ENCODE assay signal across 21 mouse cellular contexts in the genomic region with DNA sequence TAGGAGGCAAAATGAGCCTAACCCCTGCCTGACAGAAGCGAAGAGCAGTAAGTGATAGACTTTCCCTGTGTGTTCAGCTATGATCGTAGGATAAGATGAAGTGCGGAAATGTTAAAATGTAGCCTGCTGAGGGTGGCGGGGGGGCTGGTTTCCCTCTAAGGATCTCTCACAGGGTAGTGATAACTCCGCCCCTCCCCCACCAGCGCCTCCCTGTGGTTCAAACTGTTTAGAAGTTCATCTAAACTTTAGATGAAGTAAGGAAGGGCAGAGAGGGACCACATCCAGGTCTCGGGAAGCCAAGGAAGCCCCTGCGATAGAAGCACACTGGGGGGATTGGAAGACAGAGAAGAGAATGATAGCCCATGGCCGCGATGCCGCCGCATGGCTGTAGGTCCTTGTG.
A peak's percentile ranks its signal among the peaks of the same experiment; 100 is the strongest.
DNase-seq lines count a peak whose midpoint lies in the region; ATAC-seq and TF ChIP-seq lines count a peak whose summit lies in the region.
"Had no signal": no experiment of that assay in that cellular context is flagged by ENCODE, and none has a peak within 500 bp of the region (broad histone marks: within the 10 kb centered on the region; RNA-seq: fewer than 3 reads in every experiment).

No protein-coding gene starts in this region.

- H3K9me3 ChIP-seq in lung, postnatal 0 days (ENCODE audit: low read length): no peaks in the 10 kb centered on the region
- H3K9me3 ChIP-seq: forebrain, embryonic 13.5 days; G1E; heart, embryonic 15.5 days; hindbrain, embryonic 10.5 days; limb, embryonic 13.5 days had no signal

- no peaks in the 10 kb centered on the region for H3K27me3 ChIP-seq in lung, postnatal 0 days (replicated peaks; ENCODE audit: insufficient read depth, low read length)
- H3K27me3 ChIP-seq: forebrain, embryonic 13.5 days; heart, embryonic 15.5 days; limb, embryonic 13.5 days had no signal

- H3K9ac ChIP-seq in lung, postnatal 0 days (replicated peaks; ENCODE audit: low read depth): no peak overlapping the region
- H3K9ac ChIP-seq: forebrain, embryonic 13.5 days; heart, embryonic 15.5 days; limb, embryonic 13.5 days; liver, embryonic 14.5 days had no signal

- DNase-seq in heart, postnatal 4 days: peak; percentile 21
- no peak for DNase-seq in heart, postnatal 14 days
- no peak for DNase-seq in lung, postnatal 0 days (ENCODE audit: low spot score)
- DNase-seq in lung, postnatal 25 days (ENCODE audit: low spot score): no peak
- peak; percentile 13 to 46 for DNase-seq in B cell, adult 2 months
- peak; percentile 18 for DNase-seq in MN1 (ENCODE audit: low spot score)
- DNase-seq in retina, postnatal 1 day: no peak
- no peak for DNase-seq in yolk sac, embryonic 10.5 days (ENCODE audit: low spot score)
- DNase-seq: adrenal gland, adult 2 months; cerebellum, adult 2 months; gastrocnemius, postnatal 10 days; heart, adult 2 months; lung, postnatal 14 days had no signal

- H3K36me3 ChIP-seq in lung, postnatal 0 days (ENCODE audit: insufficient read depth, low read length): no peaks in the 10 kb centered on the region
- H3K36me3 ChIP-seq: G1E; heart, embryonic 15.5 days; hindbrain, embryonic 10.5 days; limb, embryonic 13.5 days had no signal

- ATAC-seq in lung, postnatal 0 days: no peak
- ATAC-seq: forebrain, embryonic 13.5 days had no signal

- 74% methylated on average over 12 of the region's 12 CpGs for WGBS in lung, postnatal 0 days

- TF ChIP-seq EP300 in lung, postnatal 0 days (IDR thresholded peaks at IDR 0.05): no peak

- no peak overlapping the region for H3K4me3 ChIP-seq in lung, postnatal 0 days (ENCODE audit: low read depth, low read length)
- H3K4me3 ChIP-seq: erythroblast, embryonic 14.5 days; forebrain, embryonic 13.5 days; heart, adult 2 months; heart, embryonic 15.5 days; hindbrain, embryonic 10.5 days; limb, embryonic 13.5 days; megakaryocyte, embryonic 14.5 days had no signal

- H3K27ac ChIP-seq in lung, postnatal 0 days (ENCODE audit: low read length): no peak overlapping the region
- H3K27ac ChIP-seq: forebrain, embryonic 13.5 days; heart, adult 2 months; heart, embryonic 15.5 days; hindbrain, embryonic 10.5 days; limb, embryonic 13.5 days; liver, embryonic 14.5 days had no signal

- peak; percentile 17; the same call in 1 of the 2 replicates for TF ChIP-seq CTCF in lung, postnatal 0 days (IDR thresholded peaks at IDR 0.05)

- intact Hi-C loops in heart, postnatal 14 days (cut with DNase I): no loop called here

- no peaks in the 10 kb centered on the region for H3K4me1 ChIP-seq in lung, postnatal 0 days (ENCODE audit: insufficient read depth, low read depth, low read length)
- H3K4me1 ChIP-seq: forebrain, embryonic 13.5 days; heart, embryonic 15.5 days; limb, embryonic 13.5 days; megakaryocyte, embryonic 14.5 days had no signal

- no peak overlapping the region for H3K4me2 ChIP-seq in lung, postnatal 0 days (replicated peaks; ENCODE audit: low read depth, low read length)
- H3K4me2 ChIP-seq: forebrain, embryonic 13.5 days; heart, embryonic 15.5 days; limb, embryonic 13.5 days had no signal

Comparison
In these comparisons a context has a peak if more than half of its experiments do, and no peak if none do; other contexts are left out.
1. DNase-seq: peak in heart, postnatal 4 days (single experiment), B cell, adult 2 months (2 of 2) and MN1 (single experiment); none in heart, postnatal 14 days (0 of 2), lung, postnatal 0 days (single experiment), lung, postnatal 25 days (single experiment), retina, postnatal 1 day (single experiment) and yolk sac, embryonic 10.5 days (single experiment).